Mouse (Mus musculus): ENCODE results near the gene Abcg8. TPM values are rescaled to one million over a fixed set of nuclear protein-coding genes. Genes with fewer than 3 reads are reported as not detected.

Gene Abcg8
- polyA plus RNA-seq (2012; fragmentation: generic; extraction: Trizol): not detected
- long read RNA-seq, experiment 1: 0 reads
- long read RNA-seq, experiment 2: 0 reads

DNA sequence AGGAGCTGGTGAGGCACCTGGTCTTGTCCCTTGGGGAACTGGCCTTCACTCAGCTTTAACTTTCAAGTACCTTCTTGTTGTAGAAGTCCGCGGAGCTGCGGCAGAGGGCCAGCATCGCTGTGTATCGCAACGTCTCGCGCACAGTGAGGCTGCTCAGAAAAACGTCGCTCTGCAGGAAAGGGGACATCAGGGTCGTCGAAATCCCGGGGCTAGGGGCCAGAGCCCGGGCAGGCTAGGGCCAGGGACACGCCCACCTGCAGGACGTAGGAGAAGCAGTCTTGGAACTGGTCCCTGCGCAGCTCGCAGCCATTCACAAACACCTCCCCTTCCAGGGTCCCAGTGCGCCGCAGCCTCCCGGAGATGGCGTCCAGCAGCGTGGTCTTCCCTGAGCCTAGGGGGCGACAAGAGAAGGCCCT is at the start of gene Abcg8:
Gene Abcg8, plus strand, starts transcription at position 352 of the 416 bp plus-strand sequence.
- Histone ChIP-seq H3K79me2 (ENCODE audit: control insufficient read depth, insufficient read depth) (no peaks in the 10 kb centered on the region), H3K4me3 (ENCODE audit: insufficient read depth, poor library complexity, severe bottlenecking) (no peak within 1 kb of the TSS), H3ac (ENCODE audit: control insufficient read depth, insufficient read length, low read depth) (no peak within 1 kb of the TSS), H3K36me3 (ENCODE audit: control insufficient read depth, insufficient read depth) (no peaks in the 10 kb centered on the region), H3K79me3 (ENCODE audit: low read depth) (no peaks in the 10 kb centered on the region), H3K27me3 (ENCODE audit: control insufficient read depth, insufficient read depth, insufficient read length) (peaks cover 18% of the 10 kb centered on the region)
- TF ChIP-seq USF1 (IDR thresholded peaks at IDR 0.05; ENCODE audit: low read depth) (no peak), CEBPB (IDR thresholded peaks at IDR 0.05; ENCODE audit: low read depth) (no peak), MYOG (IDR thresholded peaks at IDR 0.05; ENCODE audit: control insufficient read depth, extremely low read depth, insufficient read length) (no peak), CTCF (IDR thresholded peaks at IDR 0.05; ENCODE audit: control insufficient read depth, insufficient read depth, insufficient read length) (no peak), FOSL1 (IDR thresholded peaks at IDR 0.05; ENCODE audit: insufficient read depth, low read length, poor library complexity, severe bottlenecking) (no peak), MAX (IDR thresholded peaks at IDR 0.05) (no peak), MYOD1 (IDR thresholded peaks at IDR 0.05; ENCODE audit: control insufficient read depth, insufficient read length, low read depth) (no peak)

DNA sequence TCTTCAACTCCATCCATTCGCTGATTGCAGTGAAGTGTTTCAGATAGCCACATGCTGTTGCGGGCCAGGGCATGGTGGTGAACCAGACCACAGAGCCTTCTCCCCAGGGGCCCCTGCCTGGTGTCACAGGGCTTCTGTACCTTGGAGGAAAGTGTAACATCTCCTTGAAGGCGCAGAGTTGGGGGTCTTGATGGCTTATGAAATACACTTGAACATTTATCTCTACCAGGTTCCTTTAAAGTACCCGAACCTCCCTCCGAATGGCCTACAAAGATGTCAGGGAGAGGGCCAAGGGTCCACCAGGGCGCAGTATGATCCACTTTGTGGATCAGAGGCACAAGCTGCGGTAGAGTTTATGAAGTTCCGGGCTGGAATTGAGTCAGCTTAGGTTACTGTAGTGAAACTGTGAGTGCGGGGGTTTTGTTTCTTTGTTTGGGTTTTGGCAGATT is 49.2 kb upstream of the Abcg8 start:
- Histone ChIP-seq H3K79me3 (ENCODE audit: low read depth) (no peaks in the 10 kb centered on the region), H3K4me3 (ENCODE audit: insufficient read depth, poor library complexity, severe bottlenecking) (no peak overlapping the region), H3K27me3 (ENCODE audit: control insufficient read depth, insufficient read depth, insufficient read length) (no peaks in the 10 kb centered on the region), H3K36me3 (ENCODE audit: control insufficient read depth, insufficient read depth) (no peaks in the 10 kb centered on the region), H3ac (ENCODE audit: control insufficient read depth, insufficient read length, low read depth) (no peak overlapping the region), H3K79me2 (ENCODE audit: control insufficient read depth, insufficient read depth) (no peaks in the 10 kb centered on the region)
- TF ChIP-seq MAX (IDR thresholded peaks at IDR 0.05) (no peak), USF1 (IDR thresholded peaks at IDR 0.05; ENCODE audit: low read depth) (no peak), MYOD1 (IDR thresholded peaks at IDR 0.05; ENCODE audit: control insufficient read depth, insufficient read length, low read depth) (no peak), FOSL1 (IDR thresholded peaks at IDR 0.05; ENCODE audit: insufficient read depth, low read length, poor library complexity, severe bottlenecking) (no peak), CEBPB (IDR thresholded peaks at IDR 0.05; ENCODE audit: low read depth) (no peak), MYOG (IDR thresholded peaks at IDR 0.05; ENCODE audit: control insufficient read depth, extremely low read depth, insufficient read length) (no peak), CTCF (IDR thresholded peaks at IDR 0.05; ENCODE audit: control insufficient read depth, insufficient read depth, insufficient read length) (no peak)

DNA sequence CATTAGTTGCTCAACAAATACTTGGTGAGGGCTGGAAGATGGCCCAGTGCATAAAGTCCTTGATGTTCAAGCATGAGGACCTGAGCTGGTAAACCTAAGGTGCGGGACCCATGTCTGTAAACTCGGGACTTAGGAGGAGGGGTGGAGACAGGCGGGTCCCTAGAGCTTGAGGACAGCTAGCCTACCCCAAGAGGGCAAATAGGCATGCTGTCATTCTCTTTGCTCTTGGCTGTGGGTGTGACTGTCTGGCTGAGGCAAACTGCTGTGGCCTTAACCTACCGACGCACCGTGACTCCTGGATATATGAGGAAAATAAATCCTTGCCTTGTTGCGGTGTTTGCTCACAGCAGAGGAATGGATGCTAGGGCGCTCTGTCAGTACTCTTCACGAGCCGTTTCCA is 48.4 kb upstream of the Abcg8 start:
- H3K79me3 ChIP-seq (ENCODE audit: low read depth): no peaks in the 10 kb centered on the region
- TF ChIP-seq CEBPB (IDR thresholded peaks at IDR 0.05; ENCODE audit: low read depth) (no peak), MYOG (IDR thresholded peaks at IDR 0.05; ENCODE audit: control insufficient read depth, extremely low read depth, insufficient read length) (no peak), FOSL1 (IDR thresholded peaks at IDR 0.05; ENCODE audit: insufficient read depth, low read length, poor library complexity, severe bottlenecking) (no peak)
- H3K27me3 ChIP-seq (ENCODE audit: control insufficient read depth, insufficient read depth, insufficient read length): no peaks in the 10 kb centered on the region
- no peaks in the 10 kb centered on the region for H3K36me3 ChIP-seq (ENCODE audit: control insufficient read depth, insufficient read depth)
- no peak overlapping the region for H3K4me3 ChIP-seq (ENCODE audit: insufficient read depth, poor library complexity, severe bottlenecking)
- no peak overlapping the region for H3ac ChIP-seq (ENCODE audit: control insufficient read depth, insufficient read length, low read depth)
- H3K79me2 ChIP-seq (ENCODE audit: control insufficient read depth, insufficient read depth): no peaks in the 10 kb centered on the region

DNA sequence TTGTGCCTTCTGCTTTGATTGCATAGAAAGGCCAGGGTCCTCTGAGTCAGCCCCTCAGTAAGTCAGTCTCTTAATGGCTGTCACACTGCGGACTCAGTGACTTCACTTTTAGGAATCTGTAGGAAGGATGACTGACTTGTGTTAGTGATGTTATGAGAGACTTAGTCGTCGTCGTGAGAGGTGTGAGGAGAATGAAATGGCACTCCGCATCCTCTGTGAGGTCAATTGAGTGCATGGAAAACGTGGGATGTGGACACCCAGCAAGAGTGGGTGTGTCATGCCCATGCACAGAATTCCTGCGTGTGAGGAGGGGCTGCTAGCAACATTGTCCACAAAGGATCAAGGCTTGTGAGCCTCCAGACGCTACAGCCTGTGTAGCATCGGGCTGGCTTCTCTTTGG is 47.5 kb upstream of the Abcg8 start:
- H3K79me2 ChIP-seq (ENCODE audit: control insufficient read depth, insufficient read depth): no peaks in the 10 kb centered on the region
- H3K79me3 ChIP-seq (ENCODE audit: low read depth): no peaks in the 10 kb centered on the region
- H3K27me3 ChIP-seq (ENCODE audit: control insufficient read depth, insufficient read depth, insufficient read length): no peaks in the 10 kb centered on the region
- no peak overlapping the region for H3ac ChIP-seq (ENCODE audit: control insufficient read depth, insufficient read length, low read depth)
- H3K36me3 ChIP-seq (ENCODE audit: control insufficient read depth, insufficient read depth): no peaks in the 10 kb centered on the region
- H3K4me3 ChIP-seq (ENCODE audit: insufficient read depth, poor library complexity, severe bottlenecking): no peak overlapping the region
- TF ChIP-seq MYOG (IDR thresholded peaks at IDR 0.05; ENCODE audit: control insufficient read depth, extremely low read depth, insufficient read length): no peak

DNA sequence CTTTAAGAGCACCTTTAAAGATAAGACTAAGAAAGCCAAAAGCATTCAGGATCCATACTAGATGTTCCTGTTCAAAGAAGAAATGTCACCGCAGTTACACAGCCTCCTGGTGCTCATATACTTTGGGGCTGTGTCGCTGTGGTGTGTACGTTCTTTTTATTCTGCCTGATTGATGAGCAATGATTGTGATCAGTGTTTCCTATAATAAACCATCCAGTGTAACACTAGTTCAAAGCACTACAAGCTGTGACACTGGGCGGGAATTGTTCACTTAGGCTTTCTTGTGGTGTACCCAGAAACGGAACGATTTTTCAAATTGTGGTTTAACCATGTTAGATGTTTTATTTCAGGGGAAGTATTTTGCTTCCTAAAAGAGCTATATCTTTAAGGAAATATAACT is 44.3 kb upstream of the Abcg8 start:
- no peak overlapping the region for H3ac ChIP-seq (ENCODE audit: control insufficient read depth, insufficient read length, low read depth)
- H3K79me2 ChIP-seq (ENCODE audit: control insufficient read depth, insufficient read depth): no peaks in the 10 kb centered on the region
- no peaks in the 10 kb centered on the region for H3K79me3 ChIP-seq (ENCODE audit: low read depth)
- no peaks in the 10 kb centered on the region for H3K27me3 ChIP-seq (ENCODE audit: control insufficient read depth, insufficient read depth, insufficient read length)
- H3K36me3 ChIP-seq (ENCODE audit: control insufficient read depth, insufficient read depth): no peaks in the 10 kb centered on the region
- H3K4me3 ChIP-seq (ENCODE audit: insufficient read depth, poor library complexity, severe bottlenecking): no peak overlapping the region
- no peak for TF ChIP-seq CTCF (IDR thresholded peaks at IDR 0.05; ENCODE audit: control insufficient read depth, insufficient read depth, insufficient read length)
- no peak for TF ChIP-seq FOSL1 (IDR thresholded peaks at IDR 0.05; ENCODE audit: insufficient read depth, low read length, poor library complexity, severe bottlenecking)
- TF ChIP-seq MYOD1 (IDR thresholded peaks at IDR 0.05; ENCODE audit: control insufficient read depth, insufficient read length, low read depth): no peak
- no peak for TF ChIP-seq CEBPB (IDR thresholded peaks at IDR 0.05; ENCODE audit: low read depth)
- TF ChIP-seq MYOG (IDR thresholded peaks at IDR 0.05; ENCODE audit: control insufficient read depth, extremely low read depth, insufficient read length): no peak
- no peak for TF ChIP-seq MAX (IDR thresholded peaks at IDR 0.05)
- no peak for TF ChIP-seq USF1 (IDR thresholded peaks at IDR 0.05; ENCODE audit: low read depth)

DNA sequence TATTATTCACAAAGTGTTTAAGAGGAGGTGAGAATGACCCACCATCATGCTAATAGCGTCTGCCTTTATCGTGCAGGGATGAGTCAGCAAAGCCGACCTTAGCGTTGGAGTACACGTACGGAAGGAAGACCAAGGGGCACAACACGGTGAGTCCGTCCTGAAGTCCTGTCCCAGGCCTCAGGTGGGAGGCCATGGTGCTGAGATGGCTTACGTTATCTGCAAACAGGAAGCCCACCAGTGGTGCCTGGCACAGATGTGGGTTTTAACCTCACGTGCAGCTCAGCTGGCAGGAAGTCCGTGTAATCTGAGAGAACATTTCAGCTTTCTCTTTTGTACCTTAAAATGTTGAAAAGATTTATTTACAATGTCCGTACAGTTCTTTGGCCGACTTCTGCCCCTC is 42.7 kb upstream of the Abcg8 start:
- no peaks in the 10 kb centered on the region for H3K79me2 ChIP-seq (ENCODE audit: control insufficient read depth, insufficient read depth)
- H3K79me3 ChIP-seq (ENCODE audit: low read depth): no peaks in the 10 kb centered on the region
- no peaks in the 10 kb centered on the region for H3K36me3 ChIP-seq (ENCODE audit: control insufficient read depth, insufficient read depth)
- TF ChIP-seq FOSL1 (IDR thresholded peaks at IDR 0.05; ENCODE audit: insufficient read depth, low read length, poor library complexity, severe bottlenecking) (no peak), USF1 (IDR thresholded peaks at IDR 0.05; ENCODE audit: low read depth) (no peak), CEBPB (IDR thresholded peaks at IDR 0.05; ENCODE audit: low read depth) (no peak), MYOD1 (IDR thresholded peaks at IDR 0.05; ENCODE audit: control insufficient read depth, insufficient read length, low read depth) (no peak), MYOG (IDR thresholded peaks at IDR 0.05; ENCODE audit: control insufficient read depth, extremely low read depth, insufficient read length) (no peak), CTCF (IDR thresholded peaks at IDR 0.05; ENCODE audit: control insufficient read depth, insufficient read depth, insufficient read length) (no peak), MAX (IDR thresholded peaks at IDR 0.05) (no peak)
- H3K27me3 ChIP-seq (ENCODE audit: control insufficient read depth, insufficient read depth, insufficient read length): no peaks in the 10 kb centered on the region
- H3ac ChIP-seq (ENCODE audit: control insufficient read depth, insufficient read length, low read depth): no peak overlapping the region
- H3K4me3 ChIP-seq (ENCODE audit: insufficient read depth, poor library complexity, severe bottlenecking): no peak overlapping the region
